Comparison of ENCODE assay signal across 26 mouse cellular contexts in genomic region chr15:27232804-27233203, GRCm38 (mm10).
A peak's percentile ranks its signal among the peaks of the same experiment; 100 is the strongest.
DNase-seq lines count a peak whose midpoint lies in the region; ATAC-seq and TF ChIP-seq lines count a peak whose summit lies in the region.
"Had no signal": no experiment of that assay in that cellular context is flagged by ENCODE, and none has a peak within 500 bp of the region (broad histone marks: within the 10 kb centered on the region; RNA-seq: fewer than 3 reads in every experiment).

No protein-coding gene starts in this region.

- no peaks in the 10 kb centered on the region for H3K4me1 ChIP-seq in lung, embryonic 14.5 days (ENCODE audit: insufficient read depth)
- no peaks in the 10 kb centered on the region for H3K4me1 ChIP-seq in lung, adult 2 months (ENCODE audit: control insufficient read depth, insufficient read depth, low read length)
- no peaks in the 10 kb centered on the region for H3K4me1 ChIP-seq in stomach, postnatal 0 days (replicated peaks; ENCODE audit: control insufficient read depth, insufficient read depth)
- no peaks in the 10 kb centered on the region for H3K4me1 ChIP-seq in hindbrain, embryonic 12.5 days
- H3K4me1 ChIP-seq: liver, embryonic 12.5 days had no signal

- WGBS in lung, embryonic 14.5 days, result 64% methylated on average over 5 of the region's 5 CpGs
- WGBS in lung, adult 2 months, result 60% methylated on average over 5 of the region's 5 CpGs
- 64% methylated on average over 5 of the region's 5 CpGs for WGBS in stomach, postnatal 0 days
- 81% methylated on average over 5 of the region's 5 CpGs for WGBS in hindbrain, embryonic 12.5 days

- no peaks in the 10 kb centered on the region for H3K27me3 ChIP-seq in lung, embryonic 14.5 days (ENCODE audit: insufficient read depth, low read length)
- H3K27me3 ChIP-seq in stomach, postnatal 0 days (ENCODE audit: control insufficient read depth, insufficient read depth, low read length), result no peaks in the 10 kb centered on the region
- no peaks in the 10 kb centered on the region; the same call in 1 of the 2 replicates for H3K27me3 ChIP-seq in hindbrain, embryonic 12.5 days
- H3K27me3 ChIP-seq: embryonic facial prominence, embryonic 12.5 days; limb, embryonic 12.5 days; liver, embryonic 12.5 days; neural tube, embryonic 13.5 days had no signal

- TF ChIP-seq POLR2A in lung, adult 2 months (IDR thresholded peaks at IDR 0.05; ENCODE audit: borderline replicate concordance, extremely low read depth, low read depth, low read length), result no peak

- H3K27ac ChIP-seq in lung, embryonic 14.5 days (ENCODE audit: low read depth), result no peak overlapping the region
- no peak overlapping the region for H3K27ac ChIP-seq in stomach, postnatal 0 days (replicated peaks)
- no peak overlapping the region for H3K27ac ChIP-seq in hindbrain, embryonic 12.5 days
- H3K27ac ChIP-seq: embryonic facial prominence, embryonic 12.5 days; hindbrain, embryonic 14.5 days; limb, embryonic 12.5 days; liver, embryonic 12.5 days; macrophage; neural tube, embryonic 13.5 days had no signal

- H3K9me3 ChIP-seq in lung, embryonic 14.5 days (ENCODE audit: low read depth, low read length), result no peaks in the 10 kb centered on the region
- no peaks in the 10 kb centered on the region for H3K9me3 ChIP-seq in stomach, postnatal 0 days (ENCODE audit: control insufficient read depth, low read length)
- H3K9me3 ChIP-seq in hindbrain, embryonic 12.5 days (replicated peaks), result no peaks in the 10 kb centered on the region
- H3K9me3 ChIP-seq: embryonic facial prominence, embryonic 12.5 days; G1E; limb, embryonic 12.5 days; liver, embryonic 12.5 days; neural tube, embryonic 13.5 days had no signal

- no peak overlapping the region for H3K4me2 ChIP-seq in lung, embryonic 14.5 days
- no peak overlapping the region for H3K4me2 ChIP-seq in stomach, postnatal 0 days (replicated peaks; ENCODE audit: low read depth)
- no peak overlapping the region for H3K4me2 ChIP-seq in hindbrain, embryonic 12.5 days (replicated peaks)
- H3K4me2 ChIP-seq: embryonic facial prominence, embryonic 12.5 days; heart, embryonic 11.5 days; hindbrain, embryonic 14.5 days; limb, embryonic 12.5 days; liver, embryonic 12.5 days; neural tube, embryonic 13.5 days had no signal

- TF ChIP-seq EP300 in stomach, postnatal 0 days (optimal IDR thresholded peaks at IDR 0.05), result no peak

- no peak overlapping the region for H3K4me3 ChIP-seq in lung, embryonic 14.5 days (ENCODE audit: low read depth, low read length)
- H3K4me3 ChIP-seq in lung, adult 2 months (replicated peaks; ENCODE audit: extremely low read depth, low read depth, low read length), result no peak overlapping the region
- H3K4me3 ChIP-seq in stomach, postnatal 0 days (ENCODE audit: low read depth, low read length), result no peak overlapping the region
- H3K4me3 ChIP-seq in hindbrain, embryonic 12.5 days, result no peak overlapping the region
- H3K4me3 ChIP-seq: embryonic facial prominence, embryonic 12.5 days; limb, embryonic 12.5 days; liver, embryonic 12.5 days; neural tube, embryonic 13.5 days had no signal

- DNase-seq in lung, embryonic 14.5 days, result peak; percentile 15
- no peak for DNase-seq in lung, adult 2 months
- DNase-seq in Muller cell, postnatal 12 days (ENCODE audit: inconsistent ontology term), result peak; percentile 4
- no peak for DNase-seq in stomach, postnatal 0 days (ENCODE audit: low spot score)
- no peak for DNase-seq in spleen, adult 12 weeks (ENCODE audit: low spot score)
- DNase-seq: adrenal gland, postnatal 14 days; cerebellum, adult 2 months; cerebellum, postnatal 25 days; gastrocnemius, postnatal 14 days; heart, adult 18-20 months; heart, postnatal 36 days; kidney, adult 11 months; kidney, postnatal 14 days; liver, postnatal 0 days; lung, postnatal 10 days had no signal

- no peak for ATAC-seq in lung, embryonic 14.5 days (ENCODE audit: insufficient read depth)
- ATAC-seq in granulocyte monocyte progenitor cell, adult 5-6 weeks (replicated peaks; ENCODE audit: poor library complexity, severe bottlenecking), result peak; percentile 78
- no peak for ATAC-seq in stomach, postnatal 0 days (ENCODE audit: low FRiP score, low TSS enrichment)
- ATAC-seq in hindbrain, embryonic 12.5 days (ENCODE audit: low FRiP score), result no peak
- ATAC-seq: liver, embryonic 12.5 days; liver, postnatal 0 days; midbrain, embryonic 16.5 days had no signal

- H3K36me3 ChIP-seq in lung, embryonic 14.5 days (ENCODE audit: insufficient read depth), result no peaks in the 10 kb centered on the region
- no peaks in the 10 kb centered on the region for H3K36me3 ChIP-seq in stomach, postnatal 0 days (ENCODE audit: control insufficient read depth, insufficient read depth, low read length)
- H3K36me3 ChIP-seq in hindbrain, embryonic 12.5 days, result no peaks in the 10 kb centered on the region
- H3K36me3 ChIP-seq: embryonic facial prominence, embryonic 12.5 days; G1E; limb, embryonic 12.5 days; liver, embryonic 12.5 days; neural tube, embryonic 13.5 days had no signal

- H3K9ac ChIP-seq in lung, embryonic 14.5 days, result no peak overlapping the region
- no peak overlapping the region for H3K9ac ChIP-seq in stomach, postnatal 0 days (ENCODE audit: low read length)
- no peak overlapping the region for H3K9ac ChIP-seq in hindbrain, embryonic 12.5 days
- H3K9ac ChIP-seq: embryonic facial prominence, embryonic 12.5 days; hindbrain, embryonic 14.5 days; limb, embryonic 12.5 days; liver, embryonic 12.5 days; liver, postnatal 0 days; neural tube, embryonic 13.5 days had no signal

- TF ChIP-seq CTCF in lung, embryonic 14.5 days (IDR thresholded peaks at IDR 0.05; ENCODE audit: low read depth), result no peak
- no peak for TF ChIP-seq CTCF in lung, adult 2 months (IDR thresholded peaks at IDR 0.05; ENCODE audit: insufficient read depth, low read length)
- TF ChIP-seq CTCF in stomach, postnatal 0 days (IDR thresholded peaks at IDR 0.05; ENCODE audit: low read depth), result no peak

Comparison
In these comparisons a context has a peak if more than half of its experiments do, and no peak if none do; other contexts are left out.
1. DNase-seq: peak in lung, embryonic 14.5 days (single experiment) and Muller cell, postnatal 12 days (single experiment); none in lung, adult 2 months (single experiment), stomach, postnatal 0 days (single experiment) and spleen, adult 12 weeks (single experiment).